Mouse (Mus musculus): ENCODE measurements at regions not wholly inside any gene's neighbourhood (a gene's known extent, or its start where the extent isn't known, plus 50 kb on each side); places are given as distances from the start of the nearest gene placed in this dataset.

DNA sequence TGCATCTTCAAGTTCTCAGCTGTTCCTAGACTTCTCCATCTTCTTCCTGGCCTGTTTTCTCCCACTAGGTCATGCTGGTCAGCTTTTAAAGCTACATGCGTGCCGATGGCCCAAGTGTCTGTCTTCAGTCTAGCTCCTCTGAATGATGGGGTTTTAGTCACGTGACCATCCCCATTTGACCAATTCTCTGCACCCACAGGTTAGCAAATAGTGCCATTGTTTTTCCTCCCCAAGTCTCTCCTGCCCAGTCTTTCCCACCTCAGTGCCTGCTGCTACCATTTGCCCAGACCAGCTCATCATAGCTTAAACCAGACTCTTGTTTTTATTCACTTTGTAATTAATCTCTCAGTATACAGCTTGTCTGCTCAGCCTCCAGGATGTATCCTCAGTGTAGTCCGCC lies 62.3 kb downstream of the Zfp706 start:
- DNase-seq: no peak

GRCm38 (mm10) chr15:36944556-36945171 lies 62.9 kb downstream of the Zfp706 start:
- peak; percentile 47 for DNase-seq

DNA sequence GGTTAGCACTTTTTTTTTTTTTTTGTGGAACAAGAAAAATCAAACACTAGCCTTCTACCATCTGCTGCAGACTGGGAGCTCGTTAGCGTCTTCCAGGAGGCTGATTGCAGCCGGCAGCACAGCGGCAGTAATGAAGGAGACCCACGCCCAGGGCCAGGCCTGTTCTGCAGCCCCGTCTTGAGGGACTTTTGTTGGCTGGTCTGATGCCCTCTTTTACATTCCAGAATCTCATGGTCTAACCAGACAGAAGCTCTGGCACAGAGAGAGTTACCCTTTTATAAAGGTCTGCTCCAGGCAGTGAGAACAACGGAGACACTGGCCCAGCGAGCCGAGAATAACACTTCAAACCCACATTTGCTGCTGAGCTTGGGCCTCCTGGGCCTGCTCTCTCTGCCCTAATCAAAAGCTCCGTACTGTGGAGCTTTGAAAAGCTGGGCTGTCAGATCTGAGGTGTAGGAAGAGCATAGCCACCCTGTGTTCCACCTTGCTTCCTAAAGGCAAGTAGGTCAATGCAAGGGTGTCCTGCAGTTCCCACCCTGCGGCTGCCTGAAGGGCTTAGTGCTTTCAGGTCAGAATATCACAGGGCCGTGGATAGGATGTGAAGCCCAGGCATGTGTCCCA lies 64.0 kb downstream of the Zfp706 start:
- DNase-seq: no peak

GRCm38 (mm10) chr15:36942261-36942660 lies 65.3 kb downstream of the Zfp706 start:
- no peak for DNase-seq

- DNase-seq: no peak
Observed at GRCm38 (mm10) chr15:36941741-36942140, 65.8 kb downstream of the Zfp706 start.

DNA sequence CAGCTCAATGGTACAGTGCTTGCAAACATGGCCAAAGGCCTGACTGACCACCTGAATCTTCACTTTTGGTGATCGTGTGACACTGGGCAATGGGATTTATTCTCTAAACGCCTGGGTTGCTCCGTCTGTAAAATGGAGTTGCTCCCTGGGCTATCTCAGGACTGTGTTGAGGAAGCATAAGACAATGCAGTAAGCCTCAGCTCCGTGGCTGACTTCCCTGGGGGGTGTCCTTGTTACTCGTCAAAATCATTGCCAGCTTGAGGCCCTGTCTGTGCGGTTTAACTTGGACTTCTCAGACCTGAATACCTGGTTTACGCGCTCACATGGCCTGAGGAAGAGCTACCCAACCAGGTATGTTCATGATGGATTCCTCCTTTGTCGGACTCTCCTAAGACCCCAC lies 68.0 kb downstream of the Zfp706 start:
- no peak for DNase-seq

GRCm38 (mm10) chr15:36939153-36939552 lies 68.4 kb downstream of the Zfp706 start:
- no peak for DNase-seq

GRCm38 (mm10) chr15:36938511-36939150 lies 68.9 kb downstream of the Zfp706 start:
- peak; percentile 91 for DNase-seq

- peak; percentile 44 for DNase-seq
Observed at GRCm38 (mm10) chr15:36937757-36938498, 69.6 kb downstream of the Zfp706 start.

DNA sequence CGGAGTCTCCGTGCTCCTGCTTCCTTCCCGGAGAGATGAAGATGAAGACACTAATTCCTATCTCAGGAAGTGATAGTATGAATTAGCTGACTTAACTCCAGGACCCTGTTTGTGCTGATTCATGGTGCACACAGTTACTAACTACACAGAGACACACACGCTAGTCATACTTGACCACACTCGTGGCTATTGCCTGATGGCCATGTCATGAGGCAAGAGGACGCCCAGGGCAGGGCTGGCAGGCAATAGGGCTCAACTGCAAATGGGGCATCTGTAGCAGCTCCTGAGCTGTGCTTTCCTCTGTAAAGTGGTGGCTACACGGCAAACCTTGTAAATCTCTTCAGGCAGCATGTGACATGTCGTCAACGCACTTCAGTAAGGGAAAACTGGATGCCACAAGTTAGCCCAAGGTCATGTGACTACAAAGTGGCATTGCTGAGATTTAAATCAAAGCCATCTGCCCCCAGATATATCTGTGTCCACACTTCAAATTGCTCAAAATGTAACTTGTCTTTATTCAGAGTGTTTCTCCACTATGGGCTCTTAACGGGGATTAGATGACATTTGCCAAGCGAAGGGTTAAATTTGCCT lies 70.4 kb downstream of the Zfp706 start:
- peak; percentile 21 for DNase-seq

GRCm38 (mm10) chr15:36934801-36935200 lies 72.8 kb downstream of the Zfp706 start:
- DNase-seq: no peak

GRCm38 (mm10) chr15:36933581-36933991 lies 74.0 kb downstream of the Zfp706 start:
- no peak for DNase-seq

GRCm38 (mm10) chr15:36931460-36931859 lies 76.1 kb downstream of the Zfp706 start:
- DNase-seq: no peak

GRCm38 (mm10) chr15:36930433-36930832 lies 77.1 kb downstream of the Zfp706 start:
- no peak for DNase-seq

GRCm38 (mm10) chr15:36929786-36930185 lies 77.8 kb downstream of the Zfp706 start:
- no peak for DNase-seq

DNA sequence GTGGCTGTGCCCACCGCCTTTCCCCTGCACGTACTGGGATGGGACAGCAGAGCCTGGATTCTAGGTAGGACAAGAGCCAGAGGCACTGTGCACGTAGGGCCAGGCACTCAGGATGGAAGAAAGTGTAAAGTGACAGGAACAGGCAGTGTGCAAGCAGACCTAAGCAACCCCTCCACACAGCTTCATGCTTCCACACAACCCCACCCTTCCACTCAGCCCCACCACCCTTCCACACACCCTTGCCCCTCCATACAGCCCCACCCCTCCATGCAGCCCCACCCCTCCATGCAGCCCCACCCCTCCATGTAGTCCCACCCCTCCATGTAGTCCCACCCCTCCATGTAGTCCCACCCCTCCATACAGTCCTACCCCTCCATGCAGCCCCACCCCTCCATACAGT lies 78.5 kb downstream of the Zfp706 start:
- no peak for DNase-seq

GRCm38 (mm10) chr15:36928678-36929077 lies 78.9 kb downstream of the Zfp706 start:
- no peak for DNase-seq

DNA sequence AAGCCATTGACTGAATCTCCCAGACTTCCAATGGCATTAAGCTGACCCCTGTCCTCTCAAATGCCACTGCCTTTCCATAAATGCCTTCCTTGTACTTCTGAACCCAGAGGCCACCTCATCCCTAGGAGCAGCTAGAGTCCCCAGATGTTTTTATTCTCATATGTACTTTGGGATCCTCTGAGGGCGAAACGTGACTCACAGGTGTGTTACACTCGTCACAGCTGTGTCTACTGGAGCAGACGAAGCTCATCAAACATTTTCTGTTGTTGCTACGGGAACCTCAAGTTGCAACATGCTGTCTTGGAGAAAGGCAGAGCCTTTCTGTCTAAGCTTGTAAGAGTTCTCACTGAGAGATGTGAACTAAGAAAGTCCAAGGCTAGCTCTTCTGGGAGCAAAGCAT lies 80.1 kb downstream of the Zfp706 start:
- no peak for DNase-seq

DNA sequence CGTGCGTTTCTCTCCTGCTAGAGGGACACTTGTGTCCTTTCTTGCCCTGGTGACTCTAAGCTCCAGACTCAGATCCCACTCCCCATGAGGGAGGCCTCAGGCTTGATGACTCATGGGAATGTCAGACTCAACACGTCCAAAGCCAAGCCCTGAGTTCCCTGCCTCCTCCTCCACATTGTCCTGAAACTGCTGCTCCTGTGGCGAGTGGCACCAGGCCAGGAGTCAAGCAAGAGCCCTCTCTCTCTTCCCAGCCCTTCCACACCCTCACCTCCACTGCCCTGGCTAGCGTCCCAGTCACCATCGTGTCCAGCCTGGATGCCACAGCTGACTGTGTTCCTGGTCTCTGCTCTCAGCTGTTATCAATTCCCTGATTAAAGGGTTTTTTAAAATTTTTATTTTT lies 83.4 kb downstream of the Zfp706 start:
- no peak for DNase-seq

DNA sequence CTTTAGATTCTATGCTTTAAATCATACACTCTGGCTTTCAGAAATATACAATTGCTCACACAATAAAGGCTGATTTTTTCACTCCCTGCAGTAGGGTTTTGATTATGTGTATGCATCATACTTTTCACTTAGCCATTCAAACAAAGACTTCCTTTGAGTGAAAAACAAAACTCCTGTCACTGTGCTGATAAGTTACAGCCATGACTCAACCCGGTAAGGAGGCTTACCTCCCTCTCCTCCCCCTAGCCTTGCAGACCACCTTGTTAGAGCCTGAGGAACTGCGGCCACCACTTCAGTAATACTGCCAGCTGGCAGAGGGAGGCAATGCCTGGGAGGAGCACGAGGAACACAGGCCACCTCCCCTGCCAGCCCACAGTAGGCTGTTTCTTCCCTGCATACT lies 86.2 kb downstream of the Zfp706 start:
- no peak for DNase-seq

DNA sequence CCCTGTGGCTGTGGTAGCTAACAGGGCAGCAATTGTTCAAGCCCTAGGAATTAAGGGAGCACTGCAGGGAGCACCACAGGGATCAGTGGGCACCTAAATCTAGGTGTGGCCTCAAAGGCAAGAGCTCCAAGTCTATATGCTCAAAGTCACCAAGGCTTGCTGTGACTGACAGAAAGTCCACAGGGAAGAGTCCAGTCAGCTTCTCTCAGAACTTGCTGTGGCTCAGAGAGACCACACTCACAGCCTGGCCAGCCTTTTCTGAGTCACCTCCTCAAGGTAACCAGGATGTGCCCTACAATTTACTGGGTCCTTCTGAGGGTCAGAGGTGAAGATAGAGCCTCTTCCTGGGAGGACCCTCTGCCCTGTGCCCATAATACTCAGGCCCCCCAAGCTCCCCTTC lies 86.7 kb downstream of the Zfp706 start:
- DNase-seq: no peak

DNA sequence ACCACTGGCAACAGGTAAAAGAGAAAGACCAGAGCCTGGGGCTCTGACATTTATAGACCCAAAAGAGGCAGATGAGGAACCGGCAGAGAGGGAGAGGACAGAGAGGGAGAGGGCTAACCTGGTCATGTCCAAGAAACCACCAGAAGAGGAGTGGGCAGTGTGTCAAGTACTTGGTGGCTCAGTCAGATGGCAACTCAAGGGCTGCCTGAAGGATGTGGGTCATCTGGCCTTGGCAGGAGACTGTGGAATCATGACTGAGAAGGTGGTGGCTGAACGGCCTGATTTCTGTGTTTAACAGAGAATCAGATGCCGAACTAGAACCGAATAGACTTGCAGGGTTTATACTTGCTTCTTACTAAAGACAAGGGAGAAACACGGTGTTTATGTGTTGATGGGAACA lies 87.9 kb downstream of the Zfp706 start:
- DNase-seq: no peak

DNA sequence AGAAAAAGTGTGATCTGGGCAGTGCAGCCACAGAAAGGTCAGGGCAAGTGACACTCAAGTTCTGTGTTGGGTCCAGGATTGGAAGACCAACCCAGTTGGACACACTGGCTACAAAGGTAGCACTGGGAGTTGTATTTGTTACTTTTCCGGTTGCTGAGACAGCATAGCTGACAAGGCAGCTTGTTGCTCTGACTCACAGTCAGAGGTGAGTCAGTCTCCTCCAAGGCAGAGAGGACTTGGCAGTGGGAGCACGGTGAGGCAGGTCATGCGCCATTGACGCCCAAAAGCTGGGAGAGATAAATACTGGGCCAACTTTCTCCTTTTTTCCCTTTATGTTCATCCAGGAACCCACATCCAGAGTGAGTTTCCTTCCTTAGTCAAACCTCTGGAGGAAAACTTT lies 88.4 kb downstream of the Zfp706 start:
- DNase-seq: no peak
